Mouse (Mus musculus): ENCODE data around the gene Rps27l. TPM values are rescaled to one million over a fixed set of nuclear protein-coding genes. Genes with fewer than 3 reads are reported as not detected.
A peak's percentile ranks its signal among the peaks of the same experiment; 100 is the strongest.

Gene Rps27l
- total and polyA plus RNA-seq, 2 experiments, result 84.6 to 535 TPM

- Histone ChIP-seq H3K9ac (ENCODE audit: low read depth, low read length) (peak overlapping the region; percentile 81), H3K27me3 (ENCODE audit: control insufficient read depth, insufficient read depth, low read length) (0 out of 2 replicates have a peak, but pooled peaks cover 2% of the 10 kb centered on the region), H3K4me1 (ENCODE audit: control insufficient read depth, insufficient read depth, low read length) (no peaks in the 10 kb centered on the region), H3K79me2 (ENCODE audit: control insufficient read depth, insufficient read depth, low read length) (no peaks in the 10 kb centered on the region), H3K36me3 (ENCODE audit: control insufficient read depth, insufficient read depth, low read length) (no peaks in the 10 kb centered on the region), H3K27ac (replicated peaks; ENCODE audit: insufficient read depth, low read depth, low read length) (peak overlapping the region; percentile 7; the same call in 1 of the 2 replicates), H3K4me3 (ENCODE audit: insufficient read depth, low read depth, low read length) (peak overlapping the region; percentile 65)
- 5% methylated on average over 27 of the region's 27 CpGs for WGBS
- DNase-seq (ENCODE audit: extremely low read depth, low read depth, low spot score), result no peak
- TF ChIP-seq CTCF (IDR thresholded peaks at IDR 0.05; ENCODE audit: low read depth, low read length) (no peak), POLR2A (IDR thresholded peaks at IDR 0.05; ENCODE audit: extremely low read depth, insufficient read depth, low read length) (no peak)
Observed at GRCm38 (mm10) chr9:66918672-66919330, 27.1 kb upstream of the Rps27l start.

- TF ChIP-seq CTCF (IDR thresholded peaks at IDR 0.05; ENCODE audit: low read depth, low read length), result no peak
- peak; percentile 59; the same call in 1 of the 2 replicates for TF ChIP-seq POLR2A (IDR thresholded peaks at IDR 0.05; ENCODE audit: extremely low read depth, insufficient read depth, low read length)
- Histone ChIP-seq H3K4me1 (ENCODE audit: control insufficient read depth, insufficient read depth, low read length) (no peaks in the 10 kb centered on the region), H3K36me3 (ENCODE audit: control insufficient read depth, insufficient read depth, low read length) (no peaks in the 10 kb centered on the region), H3K27me3 (ENCODE audit: control insufficient read depth, insufficient read depth, low read length) (0 out of 2 replicates have a peak, but pooled peaks cover 2% of the 10 kb centered on the region), H3K27ac (replicated peaks; ENCODE audit: insufficient read depth, low read depth, low read length) (peak within 1 kb of the TSS; percentile 7; the same call in 1 of the 2 replicates), H3K9ac (ENCODE audit: low read depth, low read length) (peak within 1 kb of the TSS; percentile 81), H3K4me3 (ENCODE audit: insufficient read depth, low read depth, low read length) (peak within 1 kb of the TSS; percentile 65), H3K79me2 (ENCODE audit: control insufficient read depth, insufficient read depth, low read length) (no peaks in the 10 kb centered on the region)
- WGBS, result under 1% methylated on average over 49 of the region's 49 CpGs
- DNase-seq (ENCODE audit: extremely low read depth, low read depth, low spot score), result peak; percentile 79
Observed at GRCm38 (mm10) chr9:66919382-66919971, 26.4 kb upstream of the Rps27l start, which contains the start of gene Rab8b. Gene Rab8b, minus strand, starts transcription at chr9:66919687.

DNA sequence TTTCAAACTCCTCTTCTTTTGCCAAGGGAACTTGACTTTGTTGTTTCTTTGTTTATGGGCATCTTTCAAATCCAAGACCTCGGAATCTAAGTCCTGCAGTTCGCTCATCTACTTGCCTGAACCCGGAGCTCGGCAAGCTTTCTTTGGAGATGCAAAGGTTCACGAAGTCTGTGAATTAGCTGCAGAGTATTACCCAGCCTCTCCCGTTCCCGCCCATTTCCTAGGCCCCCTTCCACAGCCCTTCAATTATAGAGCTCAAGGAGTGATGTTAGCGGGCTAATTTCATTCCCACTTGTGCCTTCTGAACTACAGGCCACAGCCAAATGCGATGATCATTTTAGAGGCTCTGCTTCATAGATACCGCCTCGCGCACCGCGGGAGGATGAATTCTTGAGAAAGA, 25.9 kb upstream of the Rps27l start:
- Histone ChIP-seq H3K27ac (replicated peaks; ENCODE audit: insufficient read depth, low read depth, low read length) (no peak overlapping the region), H3K36me3 (ENCODE audit: control insufficient read depth, insufficient read depth, low read length) (no peaks in the 10 kb centered on the region), H3K4me1 (ENCODE audit: control insufficient read depth, insufficient read depth, low read length) (no peaks in the 10 kb centered on the region), H3K4me3 (ENCODE audit: insufficient read depth, low read depth, low read length) (peak overlapping the region; percentile 5; the same call in 1 of the 2 replicates), H3K9ac (ENCODE audit: low read depth, low read length) (no peak overlapping the region), H3K79me2 (ENCODE audit: control insufficient read depth, insufficient read depth, low read length) (no peaks in the 10 kb centered on the region), H3K27me3 (ENCODE audit: control insufficient read depth, insufficient read depth, low read length) (0 out of 2 replicates have a peak, but pooled peaks cover 2% of the 10 kb centered on the region)
- WGBS, result 2% methylated on average over 14 of the region's 14 CpGs
- TF ChIP-seq POLR2A (IDR thresholded peaks at IDR 0.05; ENCODE audit: extremely low read depth, insufficient read depth, low read length) (no peak), CTCF (IDR thresholded peaks at IDR 0.05; ENCODE audit: low read depth, low read length) (no peak)
- DNase-seq (ENCODE audit: extremely low read depth, low read depth, low spot score), result no peak

DNA sequence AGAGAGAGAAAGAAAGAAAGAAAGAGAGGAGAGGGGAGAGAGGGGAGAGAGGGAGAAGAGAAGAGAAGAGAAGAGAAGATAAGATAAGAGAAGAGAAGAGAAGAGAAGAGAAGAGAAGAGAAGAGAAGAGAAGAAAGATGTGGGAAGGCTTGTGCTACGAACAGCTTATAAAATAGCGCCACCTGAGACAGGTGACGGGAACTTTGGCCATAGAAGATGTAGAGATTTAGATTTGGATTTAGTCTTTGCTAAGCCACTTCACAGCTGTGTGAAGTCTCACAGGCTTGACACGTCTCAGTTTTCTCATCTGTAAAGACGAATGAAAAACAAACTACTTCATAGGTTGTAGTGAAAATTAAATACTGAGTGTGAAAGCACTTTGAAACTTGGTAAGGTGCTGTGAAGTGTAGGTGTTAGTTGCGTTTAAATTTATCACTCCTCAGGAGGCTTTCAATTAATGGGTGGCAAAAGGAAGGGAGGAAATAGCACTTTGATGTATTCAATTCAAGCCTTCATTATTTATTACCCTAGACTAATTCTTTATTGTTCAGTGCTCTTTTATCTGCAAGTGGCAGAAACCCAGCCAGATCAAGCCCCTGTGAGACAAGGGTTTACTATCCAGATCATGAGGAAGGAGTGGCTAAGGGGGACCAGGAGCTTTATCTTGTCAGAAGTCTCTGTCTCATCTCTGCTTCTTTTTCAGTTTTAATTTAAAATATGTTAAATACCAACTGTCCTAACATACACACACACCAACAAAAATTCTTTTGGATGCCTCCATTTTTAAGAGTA, 25.2 kb upstream of the Rps27l start:
- H3K36me3 ChIP-seq (ENCODE audit: control insufficient read depth, insufficient read depth, low read length), result no peaks in the 10 kb centered on the region
- no peaks in the 10 kb centered on the region for H3K79me2 ChIP-seq (ENCODE audit: control insufficient read depth, insufficient read depth, low read length)
- H3K9ac ChIP-seq (ENCODE audit: low read depth, low read length), result no peak overlapping the region
- DNase-seq (ENCODE audit: extremely low read depth, low read depth, low spot score), result no peak
- no peaks in the 10 kb centered on the region for H3K4me1 ChIP-seq (ENCODE audit: control insufficient read depth, insufficient read depth, low read length)
- no peak overlapping the region for H3K27ac ChIP-seq (replicated peaks; ENCODE audit: insufficient read depth, low read depth, low read length)
- no peak overlapping the region for H3K4me3 ChIP-seq (ENCODE audit: insufficient read depth, low read depth, low read length)
- WGBS, result 31% methylated on average over 6 of the region's 6 CpGs
- 0 out of 2 replicates have a peak, but pooled peaks cover 2% of the 10 kb centered on the region for H3K27me3 ChIP-seq (ENCODE audit: control insufficient read depth, insufficient read depth, low read length)
- TF ChIP-seq CTCF (IDR thresholded peaks at IDR 0.05; ENCODE audit: low read depth, low read length) (no peak), POLR2A (IDR thresholded peaks at IDR 0.05; ENCODE audit: extremely low read depth, insufficient read depth, low read length) (no peak)

DNA sequence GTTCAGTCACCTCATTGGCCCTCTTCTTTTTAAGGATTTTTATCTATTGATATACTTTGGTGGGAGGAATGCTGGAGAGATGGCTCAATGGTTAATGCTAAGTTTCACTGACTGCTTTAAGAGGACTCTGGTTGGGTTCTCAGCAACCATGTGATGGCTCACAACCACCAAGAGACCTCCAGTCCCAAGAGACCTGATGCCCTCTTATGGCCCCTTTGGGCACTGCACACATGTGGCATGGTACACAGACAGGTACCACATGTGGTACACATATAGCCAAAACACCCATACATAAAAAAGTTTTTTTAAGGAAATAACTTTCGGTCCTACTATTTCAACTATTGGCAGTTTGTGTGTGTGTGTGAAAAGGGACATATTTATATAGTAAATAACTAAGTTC, 23.8 kb upstream of the Rps27l start:
- H3K36me3 ChIP-seq (ENCODE audit: control insufficient read depth, insufficient read depth, low read length), result no peaks in the 10 kb centered on the region
- H3K9ac ChIP-seq (ENCODE audit: low read depth, low read length), result no peak overlapping the region
- 94% methylated on average over 1 of the region's 1 CpGs for WGBS
- no peak overlapping the region for H3K4me3 ChIP-seq (ENCODE audit: insufficient read depth, low read depth, low read length)
- no peaks in the 10 kb centered on the region for H3K79me2 ChIP-seq (ENCODE audit: control insufficient read depth, insufficient read depth, low read length)
- no peak for DNase-seq (ENCODE audit: extremely low read depth, low read depth, low spot score)
- H3K27ac ChIP-seq (replicated peaks; ENCODE audit: insufficient read depth, low read depth, low read length), result no peak overlapping the region
- TF ChIP-seq POLR2A (IDR thresholded peaks at IDR 0.05; ENCODE audit: extremely low read depth, insufficient read depth, low read length) (no peak), CTCF (IDR thresholded peaks at IDR 0.05; ENCODE audit: low read depth, low read length) (no peak; the same call in 1 of the 2 replicates)
- 0 out of 2 replicates have a peak, but pooled peaks cover 2% of the 10 kb centered on the region for H3K27me3 ChIP-seq (ENCODE audit: control insufficient read depth, insufficient read depth, low read length)
- no peaks in the 10 kb centered on the region for H3K4me1 ChIP-seq (ENCODE audit: control insufficient read depth, insufficient read depth, low read length)

All from liver, adult 2 months (tissue).